Mouse (Mus musculus): ENCODE data around the gene Zfp664. TPM values are rescaled to one million over a fixed set of nuclear protein-coding genes. Genes with fewer than 3 reads are reported as not detected.
A peak's percentile ranks its signal among the peaks of the same experiment; 100 is the strongest.

The Zfp664 gene
- polyA plus RNA-seq, 1 experiment from 2014 or later: 77.4 TPM

DNA sequence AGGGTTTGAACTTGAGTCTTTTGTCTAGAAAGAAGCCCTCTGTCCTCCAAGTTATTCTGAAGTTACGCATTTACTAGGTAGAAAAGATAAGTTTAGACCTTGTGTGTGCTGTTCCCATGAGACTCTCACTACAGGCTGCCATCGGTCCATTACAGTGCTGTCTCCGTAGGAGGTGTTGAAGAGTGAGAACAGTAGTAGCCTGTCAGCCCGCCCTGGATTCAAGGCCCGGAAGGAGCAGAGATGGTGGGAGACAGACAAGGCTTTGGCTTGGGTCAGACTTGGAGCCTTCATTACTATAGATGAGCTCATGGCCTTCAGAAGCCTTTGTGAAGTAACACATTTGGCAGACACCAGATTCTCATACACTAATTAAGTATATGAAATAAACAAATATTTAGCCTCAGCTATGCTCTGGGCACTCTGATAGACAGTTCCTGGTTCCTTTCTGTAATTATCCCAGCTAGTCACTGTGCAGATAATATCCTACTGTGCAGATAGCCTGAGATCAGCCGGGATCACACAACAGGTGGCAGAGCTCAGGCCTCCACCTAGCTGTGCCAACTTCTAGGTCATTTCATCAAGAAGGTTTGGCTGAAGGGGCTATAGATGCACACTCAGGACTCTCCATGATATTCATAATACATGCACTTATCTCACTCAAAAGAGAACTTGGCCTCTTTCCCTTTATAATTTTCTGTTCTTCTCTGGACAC, 11.6 kb downstream of the Zfp664 start:
- Histone ChIP-seq H3K36me3 (peaks cover 7% of the 10 kb centered on the region), H3K4me1 (replicated peaks) (peaks cover 26% of the 10 kb centered on the region), H3K9ac (no peak overlapping the region), H3K27ac (no peak overlapping the region), H3K4me3 (replicated peaks) (no peak overlapping the region), H3K27me3 (replicated peaks) (no peaks in the 10 kb centered on the region), H3K4me2 (replicated peaks) (no peak overlapping the region), H3K9me3 (no peaks in the 10 kb centered on the region)
- ATAC-seq: no peak
- 86% methylated on average over 6 of the region's 6 CpGs for WGBS

DNA sequence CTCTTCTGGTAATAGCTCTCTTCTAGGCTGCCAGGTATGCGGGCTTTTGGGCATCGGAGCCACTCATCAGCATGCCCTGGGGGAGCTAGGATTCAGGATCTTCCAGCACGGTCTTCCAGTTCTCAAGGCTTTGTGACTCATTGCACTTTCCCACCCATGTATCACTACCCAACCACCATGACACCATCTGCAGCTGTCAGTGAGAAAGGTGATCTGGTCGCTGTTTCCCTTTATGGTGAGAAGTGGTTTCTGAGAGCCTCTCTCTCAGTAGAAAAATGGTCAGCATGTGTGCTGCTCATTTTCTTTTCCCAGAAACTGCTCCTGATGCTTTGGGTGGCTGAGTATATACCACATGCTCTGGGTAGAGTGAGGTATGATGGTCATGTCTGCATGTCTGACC, 16.8 kb downstream of the Zfp664 start:
- ATAC-seq: no peak

DNA sequence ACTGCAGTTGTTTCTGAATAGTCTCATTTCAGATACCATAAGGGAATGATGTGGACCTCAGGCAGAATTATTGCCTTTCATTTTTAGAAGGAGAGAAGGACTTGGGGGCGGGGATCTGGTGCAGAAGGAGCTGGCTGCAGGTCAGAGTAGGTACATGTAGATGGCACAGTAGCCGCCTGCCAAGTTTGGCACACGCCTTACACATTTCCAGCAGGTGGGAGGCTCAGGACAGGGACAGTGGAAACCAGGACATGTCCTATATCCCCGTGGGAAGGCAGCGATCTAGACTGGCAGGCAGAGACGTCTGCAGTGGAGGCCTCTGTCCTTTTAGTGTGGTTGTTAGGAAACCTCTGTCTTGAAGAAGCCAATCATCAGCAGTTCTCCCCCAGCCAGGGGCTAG, 17.3 kb downstream of the Zfp664 start:
- Histone ChIP-seq H3K4me3 (replicated peaks) (no peak overlapping the region), H3K4me1 (replicated peaks) (0 out of 2 replicates have a peak, but pooled peaks cover 3% of the 10 kb centered on the region), H3K9me3 (no peaks in the 10 kb centered on the region), H3K27ac (no peak overlapping the region), H3K4me2 (replicated peaks) (no peak overlapping the region), H3K9ac (no peak overlapping the region), H3K27me3 (replicated peaks) (no peaks in the 10 kb centered on the region), H3K36me3 (peaks cover 17% of the 10 kb centered on the region)
- 86% methylated on average over 6 of the region's 6 CpGs for WGBS
- ATAC-seq: no peak

More for the DNA sequence above, 16.8 kb downstream of the Zfp664 start:
- H3K4me3 ChIP-seq (replicated peaks): no peak overlapping the region
- peaks cover 11% of the 10 kb centered on the region for H3K36me3 ChIP-seq
- H3K4me1 ChIP-seq (replicated peaks): 0 out of 2 replicates have a peak, but pooled peaks cover 3% of the 10 kb centered on the region
- H3K9me3 ChIP-seq: no peaks in the 10 kb centered on the region
- H3K4me2 ChIP-seq (replicated peaks): no peak overlapping the region
- no peak overlapping the region for H3K9ac ChIP-seq
- H3K27ac ChIP-seq: no peak overlapping the region
- H3K27me3 ChIP-seq (replicated peaks): no peaks in the 10 kb centered on the region
- 83% methylated on average over 4 of the region's 4 CpGs for WGBS

DNA sequence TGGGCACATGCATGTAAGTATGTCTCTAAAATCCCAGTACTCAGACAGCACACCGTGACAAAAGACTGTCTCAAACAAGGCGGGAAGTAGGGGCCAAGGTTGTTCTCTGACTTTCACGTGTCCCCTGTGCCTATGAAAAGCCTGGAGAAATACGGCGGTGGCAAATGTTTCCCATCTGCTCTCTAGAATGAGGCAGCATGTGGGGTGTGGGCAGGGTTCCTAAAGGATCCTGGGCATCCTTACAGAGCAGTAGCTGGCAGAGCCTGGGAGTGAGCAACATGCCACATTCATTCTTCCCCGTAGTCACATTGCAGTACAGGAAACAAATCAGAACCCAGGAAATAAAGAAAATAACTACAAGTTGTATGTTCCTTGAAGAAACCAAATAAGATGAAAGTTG, 21.4 kb downstream of the Zfp664 start:
- ATAC-seq: no peak
- H3K4me1 ChIP-seq (replicated peaks): no peaks in the 10 kb centered on the region
- H3K36me3 ChIP-seq: peaks cover 28% of the 10 kb centered on the region
- no peak overlapping the region for H3K9ac ChIP-seq
- no peak overlapping the region for H3K4me2 ChIP-seq (replicated peaks)
- 91% methylated on average over 6 of the region's 6 CpGs for WGBS
- H3K4me3 ChIP-seq (replicated peaks): no peak overlapping the region
- no peaks in the 10 kb centered on the region for H3K9me3 ChIP-seq
- H3K27ac ChIP-seq: no peak overlapping the region
- H3K27me3 ChIP-seq (replicated peaks): no peaks in the 10 kb centered on the region

DNA sequence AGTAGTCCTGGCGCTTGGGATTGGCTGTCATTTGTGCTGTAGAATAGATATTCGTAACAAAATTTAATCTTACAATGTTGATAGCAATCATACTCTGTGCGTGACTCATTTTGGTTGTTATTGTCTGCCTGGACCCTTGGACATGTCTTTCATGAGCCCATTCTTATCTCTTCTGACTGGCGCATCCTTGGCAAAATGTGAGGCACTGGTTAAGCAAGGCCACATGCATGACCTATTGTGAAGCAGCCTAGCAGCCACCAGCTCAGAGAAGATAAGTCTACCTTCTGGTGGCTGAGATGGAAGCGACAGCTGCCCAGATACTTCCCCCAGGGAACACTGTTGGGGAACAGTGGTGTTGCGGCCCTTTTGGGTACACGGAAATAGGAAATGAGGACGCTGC, 26.2 kb downstream of the Zfp664 start:
- H3K36me3 ChIP-seq: peaks cover 28% of the 10 kb centered on the region
- WGBS: 93% methylated on average over 8 of the region's 8 CpGs

DNA sequence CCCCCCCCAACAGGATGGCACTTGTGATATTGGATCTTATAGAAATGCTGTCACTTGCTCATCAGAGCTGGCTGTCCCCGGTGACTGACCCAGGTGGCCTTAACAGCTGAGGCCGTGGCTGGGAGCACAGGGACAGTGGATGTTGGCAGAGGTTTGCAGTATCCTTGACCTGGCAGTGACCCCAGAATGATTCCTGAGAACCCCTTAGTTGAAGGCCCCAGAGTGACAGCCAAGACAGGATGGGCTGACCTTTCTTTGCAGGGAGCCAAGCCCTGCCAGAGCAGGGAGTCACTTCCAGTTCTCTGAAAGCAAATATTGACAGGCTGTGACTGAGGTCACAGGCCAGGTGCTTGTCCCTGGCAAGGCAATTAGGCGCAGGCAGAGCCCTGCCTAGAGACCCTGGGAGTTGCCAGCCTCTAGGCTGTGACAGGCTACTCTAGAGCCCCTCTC, 29.5 kb downstream of the Zfp664 start:
- no peak overlapping the region for H3K27ac ChIP-seq
- H3K9me3 ChIP-seq: no peaks in the 10 kb centered on the region
- no peak overlapping the region for H3K4me2 ChIP-seq (replicated peaks)
- H3K4me1 ChIP-seq (replicated peaks): 0 out of 2 replicates have a peak, but pooled peaks cover 3% of the 10 kb centered on the region
- H3K9ac ChIP-seq: no peak overlapping the region
- H3K4me3 ChIP-seq (replicated peaks): no peak overlapping the region
- peaks cover 4% of the 10 kb centered on the region for H3K36me3 ChIP-seq
- ATAC-seq: peak; percentile 63
- no peaks in the 10 kb centered on the region for H3K27me3 ChIP-seq (replicated peaks)
- 50% methylated on average over 3 of the region's 3 CpGs for WGBS

More for the DNA sequence above, 26.2 kb downstream of the Zfp664 start:
- Histone ChIP-seq H3K27me3 (replicated peaks) (no peaks in the 10 kb centered on the region), H3K4me2 (replicated peaks) (no peak overlapping the region), H3K27ac (no peak overlapping the region), H3K9ac (no peak overlapping the region), H3K4me1 (replicated peaks) (0 out of 2 replicates have a peak, but pooled peaks cover 3% of the 10 kb centered on the region), H3K4me3 (replicated peaks) (no peak overlapping the region), H3K9me3 (no peaks in the 10 kb centered on the region)
- no peak for ATAC-seq

DNA sequence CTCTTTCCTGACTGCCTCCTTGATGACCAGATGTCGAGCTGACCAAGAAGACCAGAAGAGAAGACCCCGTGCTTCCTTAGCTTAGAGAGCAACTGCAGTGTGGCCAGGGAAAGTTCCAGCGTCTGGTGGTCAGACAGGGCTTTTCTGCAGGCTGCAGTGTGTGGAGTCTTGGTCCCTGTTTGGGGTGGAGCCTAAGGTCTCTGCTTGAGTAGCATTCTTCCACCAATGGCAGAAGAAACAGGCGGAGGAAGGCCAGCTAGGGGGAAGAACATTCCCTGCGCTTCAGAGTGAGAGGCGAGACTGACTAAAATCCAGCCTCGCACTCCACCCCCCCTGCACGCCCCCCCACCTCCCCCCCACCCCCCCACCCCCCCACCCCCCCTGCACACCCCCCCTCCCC, 33.6 kb downstream of the Zfp664 start:
- Histone ChIP-seq H3K4me1 (replicated peaks) (peaks cover 8% of the 10 kb centered on the region), H3K36me3 (no peaks in the 10 kb centered on the region), H3K4me2 (replicated peaks) (no peak overlapping the region), H3K9me3 (no peaks in the 10 kb centered on the region), H3K9ac (no peak overlapping the region), H3K27me3 (replicated peaks) (no peaks in the 10 kb centered on the region), H3K4me3 (replicated peaks) (no peak overlapping the region), H3K27ac (no peak overlapping the region)
- WGBS: 54% methylated on average over 7 of the region's 8 CpGs
- ATAC-seq: no peak

DNA sequence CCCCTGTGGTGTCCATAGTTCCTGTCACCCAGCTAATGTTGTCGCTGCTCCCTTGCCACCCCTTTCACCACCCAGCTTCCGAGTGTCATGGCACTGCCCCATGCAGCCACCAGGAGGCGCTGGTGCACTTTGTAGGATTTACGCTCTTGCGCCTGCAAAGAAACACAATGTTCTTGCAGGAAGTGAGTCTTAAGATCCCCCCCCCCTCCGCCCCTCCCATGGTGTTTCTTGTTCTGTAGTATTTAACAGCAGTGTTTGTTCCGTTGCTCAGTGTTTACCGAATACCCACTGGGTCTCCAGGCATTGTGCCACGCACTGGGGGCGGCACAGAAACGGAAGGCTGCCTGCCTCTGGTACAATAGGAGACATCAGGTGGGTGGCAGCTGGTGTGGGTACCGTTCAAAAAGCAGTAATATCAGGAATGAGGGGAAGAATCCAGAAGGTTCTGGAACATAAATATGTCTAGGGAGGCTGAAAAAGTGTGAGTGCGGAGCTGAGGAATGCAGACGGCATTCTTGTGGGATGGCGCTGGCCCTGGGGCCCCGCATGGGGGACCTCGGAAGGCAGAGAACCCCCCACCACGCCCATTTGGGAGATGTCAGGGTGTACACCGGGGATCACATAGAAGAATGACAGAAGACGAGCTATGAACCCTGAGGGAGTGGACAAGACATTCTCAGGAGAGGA, 37.6 kb downstream of the Zfp664 start:
- WGBS: 17% methylated on average over 20 of the region's 20 CpGs
- Histone ChIP-seq H3K27me3 (replicated peaks) (no peaks in the 10 kb centered on the region), H3K27ac (0 out of 2 replicates have a peak overlapping the region, but pooled peaks have one; percentile 58), H3K36me3 (no peaks in the 10 kb centered on the region), H3K4me1 (replicated peaks) (peaks cover 5% of the 10 kb centered on the region), H3K4me3 (replicated peaks) (peak overlapping the region; percentile 20), H3K9me3 (no peaks in the 10 kb centered on the region), H3K4me2 (replicated peaks) (peak overlapping the region; percentile 64), H3K9ac (no peak overlapping the region)
- peak; percentile 53 for ATAC-seq

DNA sequence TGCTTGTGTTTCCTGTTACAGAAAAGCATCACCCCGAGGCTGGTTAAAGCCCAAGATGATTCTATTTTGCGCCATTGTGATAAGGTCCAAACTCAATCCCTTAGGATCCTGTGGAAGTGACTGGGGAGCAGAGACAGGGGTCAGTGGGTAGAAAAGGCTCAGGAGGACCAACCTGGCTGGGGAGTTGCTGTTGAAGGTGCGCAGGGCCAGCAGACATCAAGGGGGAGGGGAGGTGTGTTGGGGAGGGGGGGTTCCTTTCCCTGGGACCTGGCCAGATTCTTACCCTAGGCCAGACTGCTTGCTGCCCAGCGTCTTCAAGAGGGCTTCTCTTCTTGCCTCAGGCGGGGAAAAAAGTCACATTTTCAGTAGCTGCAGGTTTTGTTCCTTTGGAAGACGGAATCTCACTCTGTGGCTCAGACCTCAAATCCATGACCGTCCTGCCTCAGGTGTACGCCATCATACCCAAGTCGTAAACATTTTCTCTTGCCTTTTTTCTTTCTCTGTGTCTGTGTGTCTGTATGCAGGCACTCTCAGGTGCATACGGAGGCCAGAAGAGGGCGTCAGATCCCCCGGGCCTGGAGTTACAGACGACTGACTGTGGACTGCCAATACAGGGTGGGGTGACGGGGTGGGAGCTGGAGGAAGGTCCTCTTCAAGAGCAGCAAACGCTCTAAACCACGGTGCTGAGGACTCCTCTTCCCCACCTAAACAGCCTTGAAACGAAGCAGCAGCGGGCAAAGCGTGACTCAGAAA, 38.4 kb downstream of the Zfp664 start:
- Histone ChIP-seq H3K36me3 (no peaks in the 10 kb centered on the region), H3K9me3 (no peaks in the 10 kb centered on the region), H3K4me2 (replicated peaks) (no peak overlapping the region), H3K27me3 (replicated peaks) (no peaks in the 10 kb centered on the region), H3K9ac (no peak overlapping the region), H3K27ac (no peak overlapping the region), H3K4me1 (replicated peaks) (peaks cover 5% of the 10 kb centered on the region), H3K4me3 (replicated peaks) (no peak overlapping the region)
- ATAC-seq: no peak
- 69% methylated on average over 19 of the region's 19 CpGs for WGBS

DNA sequence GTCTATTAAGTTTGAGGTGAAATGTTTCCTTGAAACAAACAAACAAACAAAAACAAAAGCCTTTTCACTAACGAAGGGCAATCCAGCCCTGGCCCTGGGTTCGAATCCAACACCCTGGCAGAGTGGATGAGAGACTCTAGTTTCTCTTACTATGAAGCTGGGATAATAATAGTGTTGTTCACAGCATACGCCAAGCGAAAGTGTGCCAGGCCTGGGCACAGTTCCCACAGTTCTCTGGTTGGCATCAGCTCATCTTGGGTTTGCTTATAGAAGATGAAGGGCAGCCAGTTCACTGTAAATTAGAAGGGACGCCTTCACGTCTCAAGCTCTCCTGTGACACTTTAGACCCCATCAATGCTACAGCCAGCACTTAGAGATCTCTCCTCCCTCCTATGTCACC, 39.2 kb downstream of the Zfp664 start:
- no peaks in the 10 kb centered on the region for H3K27me3 ChIP-seq (replicated peaks)
- no peak overlapping the region for H3K27ac ChIP-seq
- no peak overlapping the region for H3K9ac ChIP-seq
- no peak overlapping the region for H3K4me2 ChIP-seq (replicated peaks)
- H3K9me3 ChIP-seq: no peaks in the 10 kb centered on the region
- H3K4me1 ChIP-seq (replicated peaks): peaks cover 5% of the 10 kb centered on the region
- no peak overlapping the region for H3K4me3 ChIP-seq (replicated peaks)
- 88% methylated on average over 6 of the region's 6 CpGs for WGBS
- no peaks in the 10 kb centered on the region for H3K36me3 ChIP-seq
- no peak for ATAC-seq

DNA sequence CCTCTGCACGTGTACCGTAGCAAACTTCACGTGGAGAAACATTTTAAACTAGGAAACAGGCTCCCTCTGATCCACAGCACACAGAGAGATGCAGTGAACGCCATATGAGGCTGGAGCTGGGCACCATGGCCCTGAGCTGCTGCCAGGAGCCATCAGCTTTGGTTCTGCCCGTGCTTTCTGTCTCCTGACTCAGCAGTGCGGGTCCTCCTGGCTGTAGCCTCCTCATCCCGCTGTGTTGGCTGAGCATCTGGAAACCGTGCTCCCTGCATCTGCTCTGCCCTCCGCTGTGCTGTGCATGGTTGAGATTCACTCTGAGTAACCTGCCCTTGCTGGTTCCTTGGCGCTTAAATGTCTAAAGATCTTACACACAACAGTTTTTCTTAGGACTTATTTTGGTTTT, 39.7 kb downstream of the Zfp664 start:
- no peak overlapping the region for H3K27ac ChIP-seq
- H3K36me3 ChIP-seq: no peaks in the 10 kb centered on the region
- no peaks in the 10 kb centered on the region for H3K9me3 ChIP-seq
- H3K4me1 ChIP-seq (replicated peaks): peaks cover 5% of the 10 kb centered on the region
- H3K27me3 ChIP-seq (replicated peaks): no peaks in the 10 kb centered on the region
- H3K4me2 ChIP-seq (replicated peaks): no peak overlapping the region
- WGBS: 83% methylated on average over 10 of the region's 10 CpGs
- H3K4me3 ChIP-seq (replicated peaks): no peak overlapping the region
- ATAC-seq: no peak
- H3K9ac ChIP-seq: no peak overlapping the region

DNA sequence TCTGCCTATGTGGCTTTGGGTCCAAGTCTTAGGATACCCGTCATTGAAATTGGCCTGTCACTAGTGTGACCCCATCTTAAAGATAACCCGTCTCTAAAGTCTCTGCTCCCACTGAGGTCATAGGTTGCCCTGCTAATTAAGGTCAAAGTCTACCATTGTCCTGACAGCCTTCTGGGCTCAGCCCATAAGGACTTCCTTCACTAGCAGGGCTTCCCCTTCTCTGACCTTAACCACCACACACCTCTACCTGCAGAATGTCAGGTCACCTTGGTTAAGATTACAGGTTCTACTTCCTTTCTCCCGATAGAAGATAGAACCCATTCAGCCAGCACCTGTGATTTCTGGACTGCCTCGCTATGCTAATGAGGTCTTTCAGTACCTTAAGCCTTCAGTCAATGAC, 41.4 kb downstream of the Zfp664 start:
- Histone ChIP-seq H3K4me2 (replicated peaks) (no peak overlapping the region), H3K27ac (no peak overlapping the region), H3K4me3 (replicated peaks) (no peak overlapping the region), H3K4me1 (replicated peaks) (peaks cover 5% of the 10 kb centered on the region), H3K9me3 (no peaks in the 10 kb centered on the region), H3K36me3 (no peaks in the 10 kb centered on the region), H3K27me3 (replicated peaks) (no peaks in the 10 kb centered on the region), H3K9ac (no peak overlapping the region)
- peak; percentile 53 for ATAC-seq
- 65% methylated on average over 4 of the region's 4 CpGs for WGBS

Measured in intestine, embryonic 15.5 days (tissue).